Mouse (Mus musculus) CH12F3 (cell line): ENCODE results near the gene Ntn3.

Experiments used
- in situ Hi-C: fragments of 300-500 bp; cut with MboI; formaldehyde crosslinking; loops from 2 replicates; pipeline ENCODE4 v1.14.3; 2020; ENCODE audit warnings: low sequenced_read_pairs

The Ntn3 gene

DNA sequence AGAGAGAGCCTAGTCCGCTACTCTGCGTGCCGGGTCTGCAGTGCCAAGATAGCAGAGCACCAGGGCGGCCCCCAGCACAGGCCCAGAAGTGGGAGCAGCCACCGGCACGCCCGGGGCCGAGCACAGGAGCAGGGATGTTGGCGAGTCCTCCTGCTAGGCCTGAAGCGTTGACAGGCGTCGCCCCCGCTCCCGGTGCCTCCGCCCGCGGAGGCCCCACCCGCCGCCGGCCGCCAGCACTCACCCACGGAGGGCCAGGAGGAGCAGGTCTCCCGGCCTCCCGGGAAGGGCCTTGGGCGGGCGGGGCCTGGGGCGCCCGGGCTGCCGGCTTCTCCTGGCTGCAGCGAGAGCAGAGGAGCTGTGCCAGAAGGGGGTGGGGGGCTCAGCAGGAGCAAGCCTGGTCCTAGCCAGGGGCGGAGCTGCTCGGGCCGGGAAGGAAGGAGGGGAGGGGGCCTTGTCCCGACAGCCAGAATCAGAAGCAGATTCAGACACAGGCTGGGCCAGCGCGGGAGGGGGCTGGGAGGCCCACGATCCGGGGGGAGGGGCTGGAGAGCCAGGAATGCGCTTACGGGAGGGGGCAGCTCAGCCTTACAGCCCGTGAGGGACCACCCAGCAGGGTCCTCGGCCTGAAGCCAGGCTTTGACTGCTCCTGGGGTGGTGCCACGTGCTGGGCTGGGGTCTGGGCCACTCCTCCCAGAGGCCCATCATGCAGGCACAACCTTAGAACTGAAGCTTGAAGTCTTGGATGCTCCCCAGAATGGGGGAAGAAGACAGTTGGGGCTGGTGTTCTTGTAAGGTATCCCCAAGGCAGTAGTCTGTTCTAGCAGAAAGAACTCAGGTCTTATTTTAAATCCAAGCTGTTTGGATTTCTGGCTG lies at the start of gene Ntn3:
Gene Ntn3, minus strand, starts transcription at position 489 of the 873 bp plus-strand sequence.
- in situ Hi-C loops: no loop called here

DNA sequence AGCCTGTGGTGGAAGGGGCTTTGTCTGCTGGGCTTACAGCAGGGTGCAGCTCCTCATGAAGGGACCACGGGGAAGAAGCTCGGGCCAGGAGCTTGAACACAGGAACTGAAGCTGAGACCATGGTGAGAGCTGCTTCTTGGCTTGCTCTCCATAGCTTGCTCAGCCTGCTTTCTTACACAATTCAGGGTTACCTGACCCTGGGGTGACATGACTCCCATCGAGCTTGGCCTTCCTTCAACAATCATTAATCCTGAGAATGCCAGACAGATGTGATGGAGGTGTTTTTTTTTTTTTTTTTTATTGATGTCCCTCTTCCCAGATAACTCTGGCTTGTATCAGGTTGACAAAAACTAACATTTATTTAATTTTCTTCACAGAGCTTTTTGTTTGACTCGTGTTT lies 49.6 kb upstream of the Ntn3 start:
- in situ Hi-C loops: no loop called here

DNA sequence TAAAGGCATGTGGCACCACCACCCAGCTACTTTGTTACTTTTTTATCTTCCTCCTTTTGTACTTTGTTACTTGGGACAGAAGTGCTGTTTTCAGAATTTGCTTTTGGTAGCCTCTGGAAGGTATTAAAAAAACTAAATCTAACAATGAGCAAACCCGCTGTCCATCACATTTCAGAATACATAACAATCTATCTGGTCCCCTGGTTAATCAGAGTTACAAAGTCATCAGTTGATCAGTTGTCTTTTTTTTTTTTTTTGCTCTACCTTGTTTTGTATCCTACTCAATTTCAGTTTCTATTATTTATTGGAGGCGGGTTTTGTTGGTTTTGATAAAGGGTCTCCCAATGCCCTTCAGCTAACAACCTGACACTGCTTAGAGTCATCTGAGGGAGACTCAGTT lies 43.0 kb upstream of the Ntn3 start:
- in situ Hi-C loops: no loop called here

DNA sequence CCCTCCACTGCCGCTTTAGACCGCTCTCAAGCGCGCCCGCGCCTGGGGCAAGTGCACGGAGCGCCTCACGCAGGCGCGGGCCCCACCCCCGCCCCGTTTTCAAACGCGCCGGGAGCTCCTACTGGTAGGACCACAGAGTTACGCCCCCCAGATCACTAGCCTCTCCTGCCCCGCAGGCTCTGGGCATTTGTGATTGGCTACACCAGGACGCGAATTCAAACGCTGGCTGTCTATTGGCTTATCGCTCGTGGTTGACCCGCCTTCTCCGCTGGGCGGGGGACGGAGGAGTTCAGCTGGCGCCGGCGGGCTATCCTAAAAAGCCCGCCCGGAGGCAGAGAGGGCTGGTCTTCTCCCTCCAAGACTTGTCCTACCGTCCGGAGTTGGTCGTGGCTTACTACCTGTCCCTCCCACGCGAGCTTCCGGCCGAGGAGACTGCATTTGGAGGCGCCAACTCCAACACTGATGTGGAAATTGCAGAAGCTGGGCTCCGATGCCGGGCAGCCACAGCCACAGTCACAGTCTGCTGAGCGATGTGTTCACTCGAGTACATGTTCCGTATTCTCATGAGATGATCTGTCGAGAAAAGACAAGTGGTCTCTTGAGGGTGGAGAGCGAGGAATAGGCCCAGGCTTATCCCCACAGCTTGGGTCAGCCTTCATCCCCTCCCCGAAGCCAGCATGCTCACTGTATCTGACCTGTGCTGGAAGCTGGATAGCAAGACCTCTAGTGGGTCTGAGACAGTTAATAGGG lies 42.2 kb upstream of the Ntn3 start, which contains the start of gene Ccnf:
Gene Ccnf, minus strand, starts transcription at position 165 of the 750 bp plus-strand sequence.
- in situ Hi-C loops: no loop called here

DNA sequence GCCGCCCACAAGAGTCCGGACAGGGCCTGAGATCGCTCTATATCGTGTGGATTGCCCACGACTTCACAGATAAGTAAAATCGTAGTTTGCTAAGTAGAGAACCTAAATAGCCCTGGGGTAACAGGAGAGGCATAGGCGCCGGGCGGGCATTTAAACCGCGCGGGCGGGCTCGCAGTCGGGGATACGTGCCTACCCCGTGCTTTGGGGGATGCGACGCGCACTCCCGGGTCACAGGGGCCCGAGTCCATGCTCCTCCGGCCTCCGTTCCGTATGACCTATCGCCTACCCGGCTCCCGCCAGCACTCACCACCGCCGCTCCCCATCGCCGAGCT lies 41.6 kb upstream of the Ntn3 start:
- in situ Hi-C loops: no loop called here

DNA sequence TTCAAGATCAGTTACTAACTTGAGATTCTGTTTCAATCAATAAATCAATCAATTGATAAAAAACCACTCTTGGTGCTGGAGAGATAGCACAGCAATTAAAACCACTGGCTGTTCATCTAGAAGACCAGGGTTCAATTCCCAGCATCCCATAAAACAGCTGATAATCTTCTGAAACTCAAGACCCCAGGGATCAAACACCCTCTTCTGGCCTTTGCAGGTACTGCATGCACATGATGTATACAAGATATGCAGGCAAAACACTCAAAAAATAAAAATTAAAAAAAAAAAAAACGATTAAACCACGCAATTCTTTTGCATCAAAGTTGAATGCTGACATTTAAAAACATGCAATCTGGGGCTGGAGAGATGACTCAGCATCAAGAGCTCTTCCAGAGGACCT lies 39.3 kb upstream of the Ntn3 start:
- in situ Hi-C loops: no loop called here

DNA sequence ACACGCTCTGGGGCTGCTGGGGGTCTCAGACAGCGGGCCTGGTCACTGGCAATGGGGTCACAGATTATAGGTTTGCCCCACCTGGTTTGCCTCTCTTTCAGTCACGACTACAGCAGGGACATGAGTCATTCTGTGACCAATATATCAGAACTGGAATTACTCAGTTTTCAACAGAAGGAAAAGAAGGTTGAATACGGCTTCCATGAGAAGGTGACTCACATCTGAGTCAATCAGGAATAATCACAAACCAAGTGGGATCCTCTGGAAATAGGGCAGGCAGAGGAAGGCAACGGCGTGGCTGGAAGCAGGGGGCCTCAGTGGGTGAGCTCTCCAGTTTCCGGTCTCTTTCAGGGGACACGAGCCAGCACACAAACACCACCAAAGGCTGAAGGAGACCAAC lies 34.7 kb upstream of the Ntn3 start:
- in situ Hi-C loops: no loop called here

DNA sequence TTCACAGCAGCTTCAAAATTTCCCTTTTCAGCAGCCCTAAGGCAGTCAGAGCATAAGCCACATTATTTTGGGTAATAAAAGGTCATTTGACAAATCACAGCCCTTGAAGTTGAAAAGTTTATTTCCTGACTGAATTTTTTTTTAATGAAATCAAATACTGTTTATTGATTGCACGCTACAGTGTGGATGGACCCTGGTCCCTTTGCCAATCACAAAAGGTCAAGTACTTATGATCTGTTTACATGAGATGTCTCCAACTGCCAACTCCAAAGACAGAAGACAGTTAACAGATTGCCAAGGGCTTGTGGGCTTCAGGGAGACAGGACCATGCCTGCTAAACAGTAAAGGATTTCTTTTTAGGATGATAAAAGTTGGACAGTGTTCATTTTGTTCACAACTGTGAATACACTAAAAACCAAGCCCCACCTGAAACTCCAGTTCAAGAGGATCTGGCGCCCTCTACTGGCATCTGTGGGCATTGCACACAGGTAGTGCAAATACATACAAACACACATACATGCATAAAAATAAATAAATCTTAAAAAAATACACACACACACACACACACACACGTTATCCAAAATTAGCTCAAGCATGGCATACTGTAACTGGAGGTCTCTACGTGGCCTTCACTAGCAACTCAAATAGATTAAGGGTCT lies 34.1 kb upstream of the Ntn3 start:
- in situ Hi-C loops: no loop called here

DNA sequence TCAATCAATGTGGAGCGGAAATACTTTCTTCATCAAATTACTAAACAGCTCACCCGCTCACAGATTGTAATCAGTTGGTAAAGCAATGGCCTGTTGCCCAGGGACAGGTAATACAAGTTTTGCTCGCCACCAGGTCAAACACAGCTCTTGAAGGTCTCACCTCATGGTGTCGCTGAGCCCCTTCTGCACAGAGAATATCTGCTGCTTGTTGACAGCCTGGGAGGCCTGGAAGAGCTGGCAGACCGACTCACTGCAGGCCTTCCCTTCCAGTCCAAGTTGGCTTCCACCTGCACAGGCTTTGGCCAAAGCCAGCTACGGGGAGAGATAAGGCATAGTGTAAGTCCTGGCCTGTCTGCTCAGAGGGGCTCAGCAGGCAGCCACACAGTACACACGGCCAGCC lies 27.6 kb upstream of the Ntn3 start:
- in situ Hi-C loops: no loop called here

DNA sequence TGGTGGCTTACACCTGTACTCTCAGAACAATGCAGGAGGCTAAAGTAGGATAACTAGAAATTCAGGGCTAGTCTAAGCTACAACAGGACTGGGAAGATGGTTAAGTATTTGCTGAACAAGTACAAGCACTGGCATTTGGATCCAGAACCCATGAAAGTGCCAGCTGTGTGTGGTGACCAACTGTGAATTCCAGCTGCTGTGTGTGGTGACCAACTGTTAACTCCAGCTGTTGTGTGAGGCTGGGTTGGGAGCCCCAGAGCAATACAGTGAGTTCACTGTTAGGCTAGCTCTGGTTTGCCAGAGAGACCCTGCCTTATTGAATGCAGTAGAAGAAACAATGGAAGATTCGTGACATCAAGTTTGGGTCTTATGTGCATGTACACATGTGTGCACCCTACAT lies 27.1 kb upstream of the Ntn3 start:
- in situ Hi-C loops: no loop called here

DNA sequence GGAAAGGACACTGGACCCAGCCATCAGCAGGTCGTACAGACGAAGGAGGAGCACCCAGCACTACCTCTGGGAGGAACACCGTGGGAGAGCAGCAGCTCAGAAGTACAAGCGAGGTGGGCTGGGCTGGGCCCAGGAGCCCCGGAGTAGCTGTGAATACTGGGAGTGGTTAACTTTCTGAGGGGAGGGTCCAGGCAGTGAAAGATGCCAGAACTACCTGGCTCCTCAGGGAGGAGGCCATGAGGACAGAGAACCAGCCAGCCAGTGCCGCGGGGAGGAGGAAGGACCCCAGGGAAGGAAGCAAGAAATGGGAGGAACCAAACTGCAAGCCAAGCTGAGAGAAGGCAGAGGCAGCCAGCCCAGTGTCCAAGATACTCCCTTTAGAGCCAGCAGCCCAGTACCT lies 18.6 kb upstream of the Ntn3 start:
- in situ Hi-C loops: no loop called here

DNA sequence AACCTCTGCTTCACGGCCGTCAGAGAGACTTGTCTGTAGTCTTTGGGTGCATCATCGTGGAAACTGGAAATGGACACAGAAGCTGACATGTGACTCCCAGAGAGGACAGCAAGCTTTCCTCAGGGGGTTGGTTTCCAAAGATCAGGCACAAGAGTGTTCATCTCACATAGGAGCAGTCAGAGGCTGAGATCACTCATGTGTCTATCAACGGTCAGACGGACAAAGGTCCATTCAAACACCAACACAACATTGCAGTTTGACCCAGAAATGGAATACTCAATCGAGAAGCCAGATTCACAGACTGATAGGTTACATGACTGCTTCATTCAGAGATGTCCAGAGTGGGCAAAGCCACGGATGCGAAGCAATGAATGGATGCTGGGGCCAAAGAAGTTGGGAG lies 17.4 kb upstream of the Ntn3 start:
- in situ Hi-C loops: no loop called here

DNA sequence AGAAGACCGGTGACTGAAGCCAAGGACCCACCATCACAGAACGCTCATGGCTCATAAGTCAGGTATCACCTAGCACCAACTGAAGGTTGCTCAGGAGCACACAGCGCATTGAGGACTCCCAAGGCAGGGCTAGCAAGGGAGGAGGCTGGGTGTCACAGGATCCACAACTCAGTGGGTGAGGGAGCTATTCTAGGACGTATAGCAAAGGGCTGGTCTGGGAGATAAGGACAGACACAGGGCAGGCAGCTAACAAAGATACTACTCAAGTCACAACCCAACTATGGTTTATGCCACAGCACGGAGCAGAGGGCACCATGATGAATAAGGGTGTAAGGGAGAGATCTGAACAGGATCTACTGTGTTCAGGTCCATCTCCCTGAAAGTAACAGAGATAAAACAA lies 16.5 kb upstream of the Ntn3 start:
- in situ Hi-C loops: no loop called here

DNA sequence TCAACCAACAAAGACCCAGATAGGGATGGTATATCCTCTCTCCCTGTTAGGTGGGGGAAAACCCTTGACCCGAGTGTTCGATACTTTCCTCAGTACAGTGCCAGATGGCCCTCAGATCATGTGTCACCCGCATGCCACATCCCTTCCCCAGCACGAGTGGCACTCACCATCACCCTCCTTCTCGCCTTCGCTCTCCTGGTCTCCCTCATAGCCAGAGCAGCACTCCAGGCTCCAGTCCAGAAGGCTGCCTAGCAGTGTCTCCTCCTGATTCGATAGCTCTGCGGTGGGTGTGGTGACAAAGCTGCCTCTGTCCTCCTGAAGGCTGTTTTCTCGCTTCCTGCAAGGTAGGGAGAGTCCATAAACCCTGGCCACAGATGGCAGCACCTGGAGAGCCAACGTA lies 15.4 kb upstream of the Ntn3 start:
- in situ Hi-C loops: no loop called here

DNA sequence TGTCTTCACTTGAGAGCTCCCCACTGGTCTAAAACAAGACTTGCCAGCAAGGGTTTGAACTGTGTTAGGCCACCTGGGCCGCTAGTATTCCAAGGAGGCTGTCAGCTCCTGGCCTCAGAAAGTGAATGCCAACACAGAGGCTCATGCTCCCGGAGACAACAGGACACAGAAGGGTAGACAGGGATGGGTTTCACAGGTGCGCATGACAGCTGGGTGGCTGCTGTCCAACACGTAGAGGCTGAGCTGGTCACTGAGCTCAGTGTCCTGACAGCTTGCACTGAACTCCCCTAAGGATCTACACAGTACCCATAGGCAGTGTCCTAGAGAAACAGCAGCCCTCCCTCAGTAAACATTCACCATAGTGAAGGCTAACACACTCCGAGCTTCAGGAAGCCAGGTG lies 14.2 kb upstream of the Ntn3 start:
- in situ Hi-C loops: no loop called here

DNA sequence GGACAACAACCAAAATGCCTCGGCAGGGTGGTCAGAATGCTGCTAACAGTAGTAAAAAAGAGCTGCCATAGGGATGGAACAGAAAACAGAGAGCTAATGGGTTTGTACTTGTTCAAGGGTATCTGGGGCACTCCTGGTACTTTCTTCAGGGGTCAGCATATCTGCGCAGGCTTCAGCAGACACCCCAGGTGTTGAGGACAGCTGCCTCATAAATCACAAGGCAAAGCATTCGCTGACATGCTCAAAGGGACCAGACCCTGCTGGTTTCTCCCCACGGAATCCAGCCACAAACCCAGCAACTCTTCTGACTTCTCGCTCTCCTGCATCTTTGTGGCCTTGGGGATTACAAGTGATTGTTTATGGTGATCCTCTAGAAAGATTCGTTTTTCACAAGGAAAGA lies 13.3 kb upstream of the Ntn3 start:
- in situ Hi-C loops: no loop called here

DNA sequence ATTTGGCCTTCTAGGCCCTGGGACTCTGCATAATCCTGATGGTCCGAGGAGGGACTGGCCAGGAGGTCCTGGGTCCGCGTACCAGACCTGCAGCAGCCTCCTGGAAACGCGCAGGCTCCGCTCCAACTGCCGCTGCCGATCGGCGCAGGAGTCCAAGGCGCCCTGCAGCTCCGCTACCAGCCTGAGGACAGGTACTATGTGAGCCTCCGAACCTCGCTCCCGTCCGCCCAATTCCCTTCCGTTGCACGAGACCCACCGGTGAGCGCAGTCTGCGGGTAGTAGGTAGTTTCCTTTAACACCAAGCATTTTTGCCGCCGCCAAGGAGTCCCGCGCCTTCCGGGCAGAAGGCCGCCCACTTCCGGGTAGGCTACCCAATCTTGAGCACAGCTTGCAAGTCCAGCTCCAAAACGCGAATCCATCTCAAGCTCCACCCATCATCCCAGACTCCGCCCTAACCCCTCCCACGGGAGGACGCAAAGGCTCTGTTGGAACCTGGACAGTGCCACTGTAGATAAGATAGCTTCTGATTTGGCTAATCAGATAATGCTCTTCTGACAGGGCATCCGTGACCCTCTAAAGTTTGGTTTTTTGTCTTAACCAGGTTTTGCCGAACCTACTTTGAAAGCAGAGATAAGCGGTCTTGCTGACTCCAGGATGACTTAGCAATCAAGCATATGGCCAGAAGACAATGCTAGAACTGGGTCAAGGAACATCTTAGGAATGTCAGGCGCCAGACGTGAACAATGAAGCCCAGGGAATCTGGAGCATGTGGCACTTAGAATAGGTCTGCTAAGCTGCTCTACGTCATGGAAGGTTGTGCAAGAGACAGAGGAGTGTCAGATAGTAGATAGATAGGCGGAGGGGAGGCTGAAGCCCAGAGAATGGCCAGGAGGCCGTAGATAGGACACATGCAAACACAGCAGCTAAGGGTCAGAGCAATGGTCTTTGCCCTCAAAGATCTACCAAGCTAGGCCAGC lies 11.4 kb upstream of the Ntn3 start, which contains the start of gene Tedc2:
Gene Tedc2, minus strand, starts transcription at position 417 of the 977 bp plus-strand sequence.
- in situ Hi-C loops: no loop called here

DNA sequence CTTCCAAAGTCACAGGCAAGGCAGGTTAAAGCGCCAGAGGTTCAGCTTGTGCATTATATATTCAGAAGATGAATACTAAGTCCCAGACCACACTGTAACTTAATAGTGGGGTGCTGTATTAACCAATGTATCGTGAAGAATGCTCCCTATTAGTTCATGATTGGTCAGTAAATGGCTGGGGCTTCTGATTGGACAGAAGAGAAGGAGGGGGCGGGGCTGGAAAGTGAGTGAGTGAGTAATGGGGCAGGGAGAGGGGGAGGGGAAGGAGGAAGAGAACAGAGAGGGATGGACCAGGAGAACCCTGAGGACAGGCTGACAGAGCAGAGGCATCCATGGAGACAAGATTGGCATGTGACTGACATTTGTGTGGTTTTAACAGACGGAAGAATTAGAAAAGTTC lies 7.5 kb upstream of the Ntn3 start:
- in situ Hi-C loops: no loop called here

DNA sequence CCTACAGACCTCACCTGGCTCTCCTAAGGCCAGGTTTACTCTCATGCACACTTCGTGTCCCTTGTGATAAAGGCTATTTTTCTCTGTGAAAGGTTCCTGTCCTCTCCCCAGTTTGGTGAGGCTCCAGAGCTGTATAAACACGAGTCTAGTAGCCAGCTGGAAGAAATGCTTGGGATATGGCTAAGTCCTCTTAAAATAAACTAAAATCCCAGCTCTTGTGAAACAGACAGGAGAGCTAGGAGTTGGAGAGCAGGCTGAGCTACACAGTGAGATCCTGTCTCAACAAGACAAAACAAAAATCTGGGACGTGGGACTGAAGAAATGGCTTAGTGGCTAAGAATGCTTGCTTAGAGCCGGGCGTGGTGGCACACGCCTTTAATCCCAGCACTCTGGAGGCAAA lies 3.9 kb upstream of the Ntn3 start:
- in situ Hi-C loops: no loop called here

DNA sequence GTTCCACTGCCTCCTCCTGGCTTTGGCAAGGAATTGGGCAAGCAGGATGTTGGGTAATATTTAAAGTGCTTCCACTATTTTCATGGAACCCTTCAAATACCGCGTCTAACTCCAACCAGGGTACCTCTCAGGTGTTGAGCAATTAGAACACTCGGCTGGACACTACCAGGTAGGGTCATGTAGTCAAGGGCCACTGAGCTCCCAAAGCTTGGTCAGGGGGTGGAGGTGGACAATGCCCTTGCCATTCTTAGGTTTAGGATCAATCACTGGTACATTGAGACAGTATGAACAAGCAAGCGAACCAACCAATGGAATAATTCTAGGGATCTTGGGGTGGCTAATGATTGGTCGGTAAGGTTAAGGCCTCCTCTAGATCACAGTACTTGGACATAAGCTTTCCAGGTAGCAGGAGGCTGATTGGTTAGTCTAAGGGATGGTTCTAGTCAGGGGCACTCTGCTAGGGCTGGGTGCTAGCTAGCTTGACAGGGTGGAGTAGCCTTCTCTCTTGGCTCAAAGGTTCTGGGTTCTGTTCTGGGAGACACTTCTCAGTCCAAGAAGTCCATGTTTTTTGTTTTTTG lies 3.2 kb upstream of the Ntn3 start:
- in situ Hi-C loops: no loop called here
